Mouse (Mus musculus) heart, adult 2 months (tissue): Measurements from ENCODE around the gene Prss35.

ENCODE experiments used
- CTCF ChIP-seq: fragments of 200-600 bp; IDR thresholded peaks from 2 replicates; pipeline ENCODE4 v1.8.1; 2022; ENCODE audit warnings: antibody characterized with exemption, mild to moderate bottlenecking, moderate library complexity
- EP300 ChIP-seq: fragments of 200-500 bp; IDR thresholded peaks from 2 replicates; pipeline ENCODE4 v1.6.1; 2011; ENCODE audit warnings: low read depth, low read length, control low read depth; ENCODE audit not compliant: insufficient read depth
- POLR2A ChIP-seq: fragments of 200-500 bp; IDR thresholded peaks from 2 replicates; pipeline ENCODE4 v1.6.1; 2011; ENCODE audit warnings: mild to moderate bottlenecking, low read depth, low read length, control low read depth; ENCODE audit not compliant: insufficient read depth

DNA sequence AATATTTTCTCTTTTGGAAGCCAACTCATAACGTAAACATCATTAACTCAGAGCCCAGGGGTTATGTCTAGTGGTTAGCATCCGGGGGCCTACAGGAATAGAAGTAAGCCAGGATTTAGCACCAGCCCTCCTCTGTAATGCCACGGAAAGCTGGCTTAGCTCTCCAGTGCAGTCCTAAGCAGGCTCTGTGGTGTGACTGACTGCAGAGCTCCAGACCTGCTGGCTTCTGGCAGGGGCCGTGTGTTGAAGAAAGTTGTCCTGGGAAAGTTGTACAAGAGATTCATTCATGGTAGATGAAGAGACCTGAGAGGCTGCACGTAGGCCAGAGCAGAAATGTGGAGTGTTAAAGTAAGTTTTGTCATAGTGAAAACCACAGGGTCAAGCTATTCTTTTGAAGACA is 42.2 kb upstream of the Prss35 start:
- TF ChIP-seq POLR2A (no peak), CTCF (no peak), EP300 (no peak)
